Mouse (Mus musculus) activated CD4-positive, CD25-positive, alpha-beta regulatory T cell, adult 4 months (primary cell): ENCODE measurements at regions not wholly inside any gene's neighbourhood (a gene's known extent, or its start where the extent isn't known, plus 50 kb on each side); places are given as distances from the start of the nearest gene placed in this dataset.

Experiments used
- ATAC-seq: one replicate; pipeline ENCODE4 v1.8.0; 2017

DNA sequence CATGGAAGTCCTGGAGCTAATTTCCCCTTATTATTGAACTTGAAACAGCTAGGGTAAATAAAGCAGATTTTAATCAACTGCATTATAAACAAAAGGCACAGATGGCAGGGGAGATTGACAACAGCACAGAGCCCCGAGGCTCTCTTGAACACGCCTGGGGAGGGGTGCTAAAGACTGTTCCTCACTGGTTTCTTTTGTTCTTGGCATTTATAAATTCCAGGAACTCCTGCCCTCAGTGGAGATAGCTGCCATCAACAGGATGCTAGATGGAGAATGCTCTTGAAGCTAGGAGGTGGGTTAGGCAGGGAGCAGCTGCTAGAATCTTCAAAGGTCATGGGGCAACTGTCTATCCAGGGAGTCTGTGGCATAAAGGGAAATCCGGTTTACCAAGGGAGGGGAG lies 102.2 kb upstream of the Kit start:
- ATAC-seq, result no peak

- ATAC-seq, result no peak
Measured at GRCm38 (mm10) chr5:75475414-75475813, 99.3 kb upstream of the Kit start.

DNA sequence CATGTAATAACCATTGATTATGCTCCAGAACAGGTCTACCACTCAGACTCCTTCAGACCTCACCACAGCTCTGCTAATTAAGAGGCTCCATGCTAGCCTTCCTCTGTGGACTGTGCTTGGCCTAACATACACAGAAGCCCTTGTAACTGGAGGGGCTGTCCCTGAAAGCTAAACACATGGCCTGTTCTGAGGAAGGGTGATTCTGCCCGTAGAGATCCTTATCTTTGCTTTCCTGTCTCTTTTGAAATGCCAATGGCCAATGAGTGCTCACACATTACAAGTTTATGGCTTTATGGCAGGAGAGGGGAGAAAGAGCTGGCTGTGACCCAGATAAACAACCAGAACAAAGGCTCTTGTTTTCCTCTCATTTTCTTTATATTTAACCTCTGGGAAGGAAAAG lies 96.2 kb upstream of the Kit start:
- ATAC-seq, result no peak

- no peak for ATAC-seq
Measured at GRCm38 (mm10) chr5:75479149-75479548, 95.6 kb upstream of the Kit start.

DNA sequence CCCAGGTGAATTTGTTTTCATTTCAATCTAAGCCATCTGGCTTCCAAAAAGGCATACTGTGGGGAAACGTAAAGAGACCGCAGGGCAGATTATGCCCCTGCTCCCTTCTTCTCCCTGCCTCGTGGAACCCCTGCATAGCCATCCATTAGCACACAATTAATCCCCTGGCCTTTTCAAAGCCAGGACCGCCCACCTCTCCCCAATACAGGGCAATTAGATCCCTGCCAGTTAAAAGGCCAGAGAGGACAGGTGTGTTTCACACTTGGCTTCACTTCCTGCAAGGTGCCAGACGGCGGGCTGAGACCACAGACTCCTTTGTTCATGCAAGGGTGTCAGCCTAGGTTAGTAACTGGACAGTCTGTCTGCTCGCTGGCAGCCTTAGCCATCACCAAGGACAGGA lies 93.1 kb upstream of the Kit start:
- no peak for ATAC-seq

DNA sequence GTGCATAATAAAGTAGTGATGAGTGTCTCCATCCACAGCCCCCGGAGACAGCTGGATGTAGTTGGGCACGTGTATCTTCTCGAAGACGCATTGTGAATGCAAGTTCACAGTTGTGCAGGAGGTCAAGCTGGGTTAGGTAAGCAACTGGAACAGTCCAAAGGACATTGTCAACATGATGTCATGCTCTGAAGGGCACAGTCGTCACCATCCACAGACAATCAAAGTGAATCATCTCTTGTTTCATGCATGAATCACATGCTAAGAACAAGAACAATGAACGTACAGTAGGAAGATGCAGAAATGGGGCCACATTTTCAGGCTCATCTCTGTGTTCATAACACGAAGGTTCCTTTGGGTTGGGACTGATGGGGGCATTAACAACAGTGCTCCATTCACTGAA lies 90.4 kb upstream of the Kit start:
- no peak for ATAC-seq

DNA sequence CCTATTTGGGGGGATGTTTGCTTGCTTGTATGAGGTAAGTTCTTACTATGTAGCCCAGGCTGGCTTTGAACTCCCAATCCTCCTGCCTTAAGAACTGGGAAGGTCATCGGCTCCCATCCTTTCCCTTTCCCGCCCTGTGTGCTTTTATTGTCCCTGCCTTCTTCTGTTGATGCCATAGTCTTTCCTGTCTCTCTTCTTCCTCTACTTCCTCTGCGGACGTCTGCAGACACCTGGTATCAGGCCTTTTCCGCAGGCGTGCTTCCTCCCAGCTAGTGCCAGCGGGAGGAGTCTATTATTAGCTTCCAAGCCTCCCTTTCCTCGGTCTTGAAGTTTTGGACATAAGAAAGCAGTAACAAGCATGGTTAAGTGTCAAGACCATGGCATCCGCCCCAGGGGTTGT lies 83.9 kb upstream of the Kit start:
- ATAC-seq, result no peak

GRCm38 (mm10) chr5:75494143-75494542 lies 80.6 kb upstream of the Kit start:
- no peak for ATAC-seq

DNA sequence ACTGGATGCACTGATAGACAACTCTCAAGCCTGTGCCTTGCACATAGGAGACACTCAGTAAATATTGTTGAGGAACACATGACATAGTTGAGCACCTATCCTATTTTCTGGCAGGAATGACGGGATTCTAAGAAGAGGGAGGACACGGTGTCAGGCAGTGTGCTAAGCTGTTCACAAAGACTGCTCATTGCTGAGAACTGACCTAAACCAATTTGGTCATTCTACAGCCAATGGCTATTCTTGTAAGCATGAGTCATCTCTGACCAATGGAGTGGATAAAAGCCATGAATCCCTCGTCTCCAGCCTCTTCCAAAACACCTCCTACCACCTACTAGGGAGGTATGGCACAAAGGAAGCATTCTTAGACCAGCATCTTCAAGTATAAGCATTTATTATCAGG lies 75.7 kb upstream of the Kit start:
- no peak for ATAC-seq

DNA sequence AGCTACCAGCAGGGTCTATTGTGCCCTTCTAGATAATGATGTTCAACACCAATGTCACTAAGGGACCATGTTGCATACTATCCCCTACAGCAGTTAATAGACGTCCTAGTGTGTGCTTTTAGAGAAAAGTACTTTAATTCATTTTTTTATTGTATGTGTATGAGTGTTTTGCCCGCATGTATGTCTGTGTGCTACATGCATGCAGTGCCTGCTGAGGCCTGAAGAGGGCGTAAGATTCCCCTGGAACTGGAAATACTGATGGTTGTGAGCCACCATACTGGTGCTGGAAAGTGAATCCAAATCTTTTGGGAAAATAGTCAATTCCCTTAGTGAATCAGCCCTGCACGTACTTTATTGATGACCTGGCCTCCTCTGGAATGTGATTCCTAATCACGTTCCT lies 75.0 kb upstream of the Kit start:
- ATAC-seq, result no peak

DNA sequence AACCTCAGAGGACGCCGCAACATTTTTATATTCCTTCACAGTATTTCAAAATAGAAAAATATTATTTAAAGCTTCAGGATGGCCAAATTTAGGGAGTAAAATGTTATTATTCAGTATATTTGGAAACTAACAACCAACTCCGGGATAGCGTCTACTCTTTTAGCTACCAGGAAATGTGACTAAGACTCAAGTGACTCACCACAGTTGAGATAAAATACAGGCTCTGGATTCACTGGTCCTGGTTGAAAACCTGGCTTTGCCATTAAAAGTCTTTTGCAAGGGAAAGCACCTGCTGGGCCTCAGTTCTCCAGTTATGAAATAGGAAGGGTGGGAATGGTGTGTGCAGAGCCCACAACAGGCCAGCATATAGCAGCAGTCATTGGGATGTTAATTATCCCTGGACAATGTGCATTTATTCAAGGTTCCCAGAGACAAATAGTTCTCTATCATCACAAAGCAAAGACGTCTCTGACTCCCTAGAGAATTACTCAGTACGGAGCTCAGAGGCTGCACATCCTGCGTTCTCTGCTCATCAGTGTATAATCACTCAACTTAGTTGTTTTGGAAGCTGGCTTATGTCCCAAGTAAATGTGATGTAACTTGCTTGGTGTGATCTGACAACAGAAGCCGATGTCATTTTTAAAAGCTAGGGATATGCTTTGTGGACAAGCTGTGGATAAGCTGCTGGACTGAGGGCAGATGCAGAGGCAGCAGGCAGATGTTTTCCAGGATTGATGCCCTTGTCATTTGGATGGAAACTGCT lies 73.9 kb upstream of the Kit start:
- no peak for ATAC-seq

DNA sequence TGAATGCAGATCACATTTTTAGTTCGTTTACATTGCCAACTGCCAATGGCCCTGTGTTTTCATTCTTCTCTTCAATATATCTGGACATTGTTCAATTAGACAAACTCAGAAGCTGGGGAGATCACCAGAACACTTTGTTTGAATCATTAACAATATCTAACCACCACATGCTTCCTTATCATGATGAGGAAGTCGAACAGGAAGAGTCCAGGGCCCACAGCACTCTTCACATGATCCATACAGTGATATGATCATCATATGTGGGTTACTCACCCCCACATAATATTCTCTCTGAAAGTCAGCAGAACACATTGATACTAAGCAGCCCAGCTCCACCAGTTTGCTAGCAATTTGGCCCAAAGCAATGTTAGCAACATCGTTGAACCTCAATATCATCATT lies 71.0 kb upstream of the Kit start:
- no peak for ATAC-seq

- no peak for ATAC-seq
Measured at GRCm38 (mm10) chr5:75512521-75513422, 61.9 kb upstream of the Kit start.

- ATAC-seq, result no peak
Measured at GRCm38 (mm10) chr5:75518213-75518612, 56.5 kb upstream of the Kit start.

DNA sequence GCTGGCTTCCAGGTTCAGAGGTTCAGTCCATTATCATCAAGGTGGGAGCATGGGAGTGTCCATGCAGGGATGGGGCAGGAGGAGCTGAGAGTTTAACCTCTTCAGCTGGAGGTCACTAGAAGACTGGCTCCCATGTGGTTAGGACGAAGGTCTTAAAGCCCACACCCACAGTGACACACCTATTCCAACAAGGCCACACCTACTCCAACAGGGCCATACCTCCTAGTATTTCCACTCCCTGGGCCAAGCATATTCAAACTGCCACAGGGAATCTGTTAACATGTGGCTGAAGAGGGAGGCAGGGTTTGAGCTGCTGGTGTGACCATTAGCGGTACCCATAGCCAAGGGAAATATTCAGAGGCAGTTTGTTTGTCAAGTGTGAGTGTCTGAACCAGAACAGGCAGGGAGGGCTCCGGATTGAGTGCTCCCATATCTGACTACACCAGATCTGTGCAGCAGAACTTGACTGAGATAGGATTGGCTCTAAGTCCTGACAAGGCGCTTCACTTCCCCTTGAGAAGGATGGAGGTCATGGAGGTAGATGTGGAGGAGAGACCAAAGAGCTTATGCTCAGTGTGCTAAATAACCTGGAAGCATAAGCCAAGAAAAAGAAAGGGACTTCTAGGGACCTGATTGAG lies 51.6 kb upstream of the Kit start:
- ATAC-seq, result no peak
